Mouse (Mus musculus) embryonic stem cell, embryonic (primary cell): ENCODE results near the gene Col18a1.

Experiments used
- CTCF ChIA-PET, 4 experiments: fragments of 300-600 bp in 2 of 4; fragments of 350-600 bp in 2 of 4; sonication (Branson Sonifier 250); formaldehyde crosslinking; loops; one replicate each; lab custom pipeline; 2022; ENCODE audit warnings: inconsistent platforms in 2 of 4; lab: Charles Lee
- POLR2A ChIA-PET, 4 experiments: fragments of 300-600 bp in 2 of 4; fragments of 350-600 bp in 2 of 4; sonication (Branson Sonifier 250); formaldehyde crosslinking; loops; one replicate each; lab custom pipeline; 2022; ENCODE audit warnings: antibody characterized with exemption in 4 of 4, inconsistent platforms in 1 of 4; lab: Charles Lee

The Col18a1 gene

DNA sequence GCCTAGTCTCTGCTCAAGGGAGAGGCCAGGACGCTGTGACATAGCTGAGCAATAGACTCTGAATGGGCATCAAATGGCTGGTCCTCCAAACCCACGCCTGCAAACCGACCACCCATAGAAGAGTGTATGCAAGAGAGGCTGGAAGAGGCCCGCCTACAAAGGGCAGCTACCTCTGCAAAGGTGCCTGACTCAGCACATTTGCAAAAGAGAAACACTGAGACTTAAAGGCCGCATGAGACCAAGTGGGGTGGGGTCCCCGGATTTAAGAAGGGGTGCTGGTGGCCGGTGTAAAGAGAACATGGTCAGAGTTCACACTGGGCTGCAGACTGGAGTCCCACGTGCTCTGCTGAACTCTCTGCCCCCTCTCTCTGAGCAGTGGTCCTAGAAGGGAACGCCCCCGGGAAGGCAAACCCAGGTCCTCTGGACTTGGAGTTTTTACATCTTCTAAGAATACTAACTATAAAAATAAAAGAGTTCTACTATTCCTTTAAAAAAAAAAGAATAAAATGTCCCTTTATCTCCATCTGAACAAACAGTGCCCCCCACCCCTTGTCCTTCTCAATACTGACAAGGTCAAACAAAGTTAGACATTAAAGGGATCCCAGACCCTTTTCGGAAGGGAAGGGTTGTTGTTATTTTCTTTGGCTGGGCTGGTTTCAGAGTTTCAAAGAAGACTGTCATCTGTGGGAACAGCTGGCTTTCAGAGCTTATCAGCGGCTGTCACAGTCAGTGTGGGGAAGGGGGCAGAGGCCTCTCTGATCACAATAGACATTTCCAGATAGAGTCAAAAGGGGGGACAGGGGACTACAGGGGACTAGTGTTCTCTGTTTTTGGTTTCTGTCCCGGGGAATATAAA is 32.2 kb downstream of the Col18a1 start:
- POLR2A ChIA-PET: interaction anchor here (0.6 to 5.5 kb wide), 15 partner anchors 7 to 1193 kb away, joined by 3 to 54 read pairs (median 4); partner anchors contain the start of gene Pofut2 (in 1 of the 4)
- CTCF ChIA-PET: interaction anchor here (0.5 to 1.4 kb wide), 16 partner anchors 10 to 1248 kb away, joined by 3 to 27 read pairs (median 3); partner anchors contain the start of gene Pofut2 (in 1 of the 4)

DNA sequence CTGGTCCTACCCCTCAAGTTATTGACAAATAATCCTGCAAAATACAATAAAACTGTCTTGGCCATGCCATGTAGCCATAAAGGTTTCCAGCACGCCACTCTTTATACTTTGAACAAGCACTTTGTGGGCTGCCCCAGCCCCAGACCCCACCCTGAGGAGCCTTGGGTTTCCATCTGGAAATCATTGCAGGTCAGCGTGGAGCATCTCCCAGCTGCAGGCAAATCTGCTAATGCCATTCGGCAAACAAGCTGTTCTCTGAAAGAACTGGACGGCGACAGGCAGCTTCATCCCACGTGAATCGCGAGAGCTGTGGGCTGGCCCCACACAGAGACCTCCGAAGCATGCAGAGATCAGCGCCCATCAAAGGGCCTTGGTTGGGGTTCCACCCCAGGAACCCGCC is 34.2 kb downstream of the Col18a1 start:
- CTCF ChIA-PET: interaction anchor here (0.5 to 3.9 kb wide), 24 partner anchors 11 to 1144 kb away, joined by 3 to 87 read pairs (median 16); partner anchors contain the start of genes Pofut2 (in 2 of the 4) and Col18a1 (in 1 of the 4)

DNA sequence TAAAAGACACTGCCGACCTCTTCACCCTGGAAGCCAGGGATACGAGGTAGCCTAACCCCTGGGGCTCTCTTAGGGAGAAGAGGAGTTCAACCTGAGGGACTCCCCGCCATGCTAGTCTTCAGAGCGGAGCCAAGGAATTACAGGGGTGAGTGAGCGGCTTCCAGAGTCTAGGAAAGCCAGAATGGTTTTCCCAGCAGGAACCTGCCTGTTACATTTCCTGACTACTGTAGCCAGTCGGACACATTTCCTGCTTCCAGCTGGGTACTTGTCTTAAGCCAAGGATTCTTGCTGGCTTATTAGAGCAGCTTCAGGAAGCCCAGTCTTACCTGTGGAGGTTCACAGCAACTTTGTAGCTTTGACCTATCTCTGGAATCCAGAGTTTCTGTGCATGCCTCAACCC is 34.8 kb downstream of the Col18a1 start:
- ChIA-PET CTCF (interaction anchor here (0.5 to 3.9 kb wide), 40 partner anchors 12 to 1145 kb away, joined by 3 to 87 read pairs (median 11); partner anchors contain the start of genes Col18a1 (in 2 of the 4) and Pofut2 (in 2 of the 4)), POLR2A (interaction anchor here (0.7 to 5.5 kb wide), 29 partner anchors 10 to 490 kb away, joined by 3 to 54 read pairs (median 4); partner anchors contain the start of genes Pofut2 (in 2 of the 4), Col18a1 (in 1 of the 4) and Ube2g2 (in 1 of the 4))

More for the DNA sequence above, 34.2 kb downstream of the Col18a1 start:
- POLR2A ChIA-PET: interaction anchor here (0.8 to 5.5 kb wide), 17 partner anchors 10 to 126 kb away, joined by 3 to 54 read pairs (median 7); partner anchors contain the start of genes Pofut2 (in 2 of the 4) and Col18a1 (in 1 of the 4)

DNA sequence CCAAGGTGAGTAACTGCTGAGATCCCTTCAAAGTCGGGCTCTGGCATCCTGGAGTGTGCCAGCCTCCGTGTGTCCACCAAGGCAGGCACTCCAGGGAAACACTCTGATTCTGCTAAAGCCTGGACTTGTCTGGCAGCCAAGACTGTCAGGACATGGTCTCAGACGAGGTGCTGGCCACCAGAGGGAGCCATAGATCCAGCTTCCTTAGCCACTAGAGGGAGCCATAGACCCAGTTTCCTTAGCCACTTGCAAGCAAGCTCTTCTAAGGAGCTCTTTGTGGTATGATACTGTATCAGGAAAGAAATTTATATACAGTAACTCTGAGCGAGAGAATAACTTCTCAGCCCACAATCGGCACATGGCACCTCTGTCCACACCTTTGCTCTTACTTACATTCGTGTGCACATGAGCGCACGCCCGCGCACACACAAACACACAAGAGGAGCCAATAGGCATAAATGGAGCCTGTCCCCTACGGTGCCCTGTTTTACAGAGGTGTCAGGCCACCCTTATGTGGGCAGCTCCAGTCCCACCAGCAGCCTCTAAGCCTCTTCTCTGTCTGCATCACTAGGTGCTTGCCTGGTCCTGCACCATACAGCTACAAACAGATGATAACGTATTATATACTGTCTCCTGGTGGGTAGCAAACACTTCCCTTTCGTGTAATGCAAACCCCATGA is 35.6 kb downstream of the Col18a1 start:
- ChIA-PET CTCF (interaction anchor here (0.5 to 3.9 kb wide), 174 partner anchors 8 to 851 kb away, joined by 3 to 87 read pairs (median 4); partner anchors contain the start of genes Pofut2 (in 4 of the 4), Col18a1 (in 3 of the 4) and Col6a2 (in 1 of the 4)), POLR2A (interaction anchor here (0.5 to 5.5 kb wide), 54 partner anchors 8 to 491 kb away, joined by 3 to 54 read pairs (median 4); partner anchors contain the start of genes Pofut2 (in 3 of the 4), Col18a1 (in 1 of the 4) and Ube2g2 (in 1 of the 4))

DNA sequence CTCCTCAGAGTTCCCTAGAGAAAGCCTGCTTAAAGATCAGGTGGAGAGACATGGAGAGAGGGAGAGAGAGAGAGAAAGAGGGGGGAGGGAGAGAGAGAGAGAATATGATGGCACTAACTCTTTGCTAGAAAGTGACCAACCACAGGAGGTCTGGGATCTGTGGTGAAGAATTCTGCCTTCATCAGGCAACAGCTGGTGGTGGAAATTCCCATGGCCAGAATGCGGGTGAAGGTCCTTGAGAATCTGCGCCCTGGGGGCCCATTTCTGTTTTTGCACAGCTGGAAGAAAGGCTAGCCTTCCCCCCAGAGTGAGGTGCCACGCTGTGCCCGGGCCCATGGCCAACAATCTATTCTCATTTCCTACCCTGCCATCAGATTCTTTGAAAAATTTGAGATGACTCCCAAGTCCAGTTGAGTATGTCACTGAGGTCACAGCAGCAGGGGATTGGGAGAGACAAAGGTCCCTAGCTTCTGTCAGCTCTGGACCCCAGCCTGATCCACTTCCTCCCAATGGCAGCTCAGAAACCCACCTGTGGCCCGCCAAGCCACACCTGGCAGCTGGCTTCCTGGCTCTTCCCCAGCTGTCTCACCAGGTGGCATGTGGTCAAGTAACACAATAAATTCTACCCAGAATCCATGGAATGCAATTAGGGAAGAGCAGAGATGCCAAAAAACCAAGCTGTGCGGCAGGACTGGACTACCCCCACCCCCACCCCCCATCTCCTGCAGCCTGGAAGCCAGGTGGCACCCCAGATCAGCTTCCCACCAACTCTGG is 36.5 kb downstream of the Col18a1 start:
- CTCF ChIA-PET: interaction anchor here (0.5 to 3.9 kb wide), 122 partner anchors 9 to 850 kb away, joined by 3 to 87 read pairs (median 5); partner anchors contain the start of genes Pofut2 (in 4 of the 4), Col18a1 (in 3 of the 4) and Col6a2 (in 1 of the 4)
- POLR2A ChIA-PET: interaction anchor here (0.6 to 5.5 kb wide), 41 partner anchors 9 to 129 kb away, joined by 3 to 54 read pairs (median 4); partner anchors contain the start of genes Pofut2 (in 2 of the 4) and Col18a1 (in 1 of the 4)

DNA sequence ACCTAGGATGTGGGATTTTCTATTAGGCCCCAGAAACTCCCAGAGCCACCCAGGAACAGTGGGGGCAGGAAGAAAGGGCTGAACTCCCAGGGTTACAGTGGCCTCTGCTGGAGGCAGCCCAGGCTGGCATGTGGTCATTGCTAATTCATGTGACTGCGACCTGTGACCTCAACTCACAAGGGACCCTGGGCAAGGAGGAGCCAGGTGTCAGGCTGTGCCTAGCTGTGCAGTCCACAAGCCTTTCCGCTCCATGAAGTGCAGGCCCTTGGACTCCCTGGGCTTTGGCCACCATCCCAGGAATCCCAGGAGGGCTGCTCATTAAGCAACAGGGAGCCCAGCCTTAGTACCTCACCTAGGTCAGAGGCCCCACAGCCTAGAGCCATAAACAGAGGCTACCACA is 38.4 kb downstream of the Col18a1 start:
- CTCF ChIA-PET: interaction anchor here in 2 of 4 experiments (0.5 to 1.1 kb wide), 5 partner anchors 15 to 409 kb away, joined by 3 to 4 read pairs (median 3); partner anchors contain the start of gene Pofut2 (in 1 of the 2)

DNA sequence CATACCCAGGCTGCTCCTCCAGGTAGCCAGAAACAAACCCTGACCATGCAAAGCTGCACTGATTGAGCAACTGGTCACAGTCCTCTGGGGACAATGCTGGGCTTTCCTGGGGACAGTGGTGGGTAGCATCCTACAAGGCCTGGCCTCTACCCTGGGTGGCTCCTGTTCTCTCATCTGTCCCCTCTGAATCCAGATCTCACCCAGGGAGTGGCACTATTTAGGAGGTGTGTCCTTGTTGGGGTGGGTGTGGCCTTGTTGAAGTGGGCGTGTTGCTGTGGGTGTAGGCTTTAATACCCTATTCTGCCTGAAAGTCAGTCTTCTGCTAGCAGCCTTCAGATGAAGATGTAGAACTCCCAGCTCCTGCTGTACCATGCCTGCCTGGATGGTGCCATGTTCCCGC is 39.8 kb downstream of the Col18a1 start:
- POLR2A ChIA-PET: no interaction called here
- CTCF ChIA-PET: interaction anchor here in 1 of 4 experiments (0.9 kb wide), 1 partner anchor 124 kb away, joined by 3 read pairs; no protein-coding TSS in a partner anchor

More for the DNA sequence above, 38.4 kb downstream of the Col18a1 start:
- POLR2A ChIA-PET: interaction anchor here in 2 of 4 experiments (1.0 to 1.3 kb wide), 4 partner anchors 10 to 123 kb away, joined by 3 to 4 read pairs (median 3); no protein-coding TSS in a partner anchor

DNA sequence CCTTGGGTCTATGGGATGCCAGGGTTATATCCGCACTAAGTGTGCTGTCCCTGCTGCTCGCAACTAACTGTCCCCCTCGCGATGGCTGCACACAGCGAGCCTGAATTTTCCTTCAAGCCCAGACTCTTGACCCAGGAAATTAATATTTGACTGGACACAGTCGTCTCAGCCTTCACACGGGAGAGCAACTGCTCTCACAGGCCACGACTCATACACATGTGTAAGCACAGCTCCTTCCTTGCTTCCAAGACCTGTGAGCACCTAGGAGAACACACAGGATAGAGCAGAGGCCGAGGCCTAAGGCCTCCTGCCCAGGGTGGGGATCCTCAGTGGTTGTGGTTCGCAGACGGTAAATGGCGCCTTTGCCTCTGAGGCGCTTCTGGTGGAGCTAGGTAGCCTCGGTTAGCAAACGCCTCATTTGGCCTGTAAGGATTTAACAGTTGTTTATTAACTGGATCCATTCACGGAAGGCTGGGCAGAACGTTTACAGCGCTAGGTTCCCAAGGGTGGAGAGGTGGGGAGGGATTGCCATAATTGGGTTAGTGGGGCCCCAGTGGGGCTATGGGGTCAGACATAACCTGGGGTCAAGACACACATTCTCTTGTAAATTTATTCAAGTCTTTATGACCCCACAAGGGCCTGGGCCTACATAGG is 41.1 kb downstream of the Col18a1 start:
- ChIA-PET POLR2A (interaction anchor here in 1 of 4 experiments (0.6 to 1.5 kb wide), 2 partner anchors 61 to 138 kb away, joined by 3 read pairs; no protein-coding TSS in a partner anchor), CTCF (interaction anchor here in 2 of 4 experiments (0.7 to 1.1 kb wide), 3 partner anchors 55 to 368 kb away, joined by 3 to 5 read pairs (median 5); no protein-coding TSS in a partner anchor)

DNA sequence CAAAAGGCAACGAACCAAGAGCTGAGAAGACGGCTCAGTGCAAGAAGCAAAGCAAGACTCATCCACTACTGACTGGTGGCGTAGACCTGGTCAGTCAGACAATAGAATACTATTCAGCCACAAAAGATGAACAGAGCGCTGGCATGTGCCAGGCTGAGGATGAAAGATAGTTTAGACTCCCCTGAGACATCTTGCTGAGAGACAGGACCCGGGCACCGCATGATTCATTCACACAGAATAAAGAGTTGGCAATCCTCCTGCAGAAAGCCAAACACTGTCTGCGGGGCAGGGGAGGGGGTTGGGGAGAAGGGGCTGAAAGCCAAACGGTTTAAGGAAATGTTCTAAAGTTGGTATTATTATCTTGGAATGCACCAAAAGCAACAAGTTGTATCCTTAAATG is 42.4 kb downstream of the Col18a1 start:
- ChIA-PET POLR2A (interaction anchor here in 1 of 4 experiments (1.0 kb wide), 1 partner anchor 83 kb away, joined by 3 read pairs; no protein-coding TSS in a partner anchor), CTCF (interaction anchor here in 3 of 4 experiments (0.6 to 1.4 kb wide), 5 partner anchors 11 to 135 kb away, joined by 3 to 13 read pairs (median 3); partner anchors contain the start of gene Pofut2 (in 2 of the 3))

DNA sequence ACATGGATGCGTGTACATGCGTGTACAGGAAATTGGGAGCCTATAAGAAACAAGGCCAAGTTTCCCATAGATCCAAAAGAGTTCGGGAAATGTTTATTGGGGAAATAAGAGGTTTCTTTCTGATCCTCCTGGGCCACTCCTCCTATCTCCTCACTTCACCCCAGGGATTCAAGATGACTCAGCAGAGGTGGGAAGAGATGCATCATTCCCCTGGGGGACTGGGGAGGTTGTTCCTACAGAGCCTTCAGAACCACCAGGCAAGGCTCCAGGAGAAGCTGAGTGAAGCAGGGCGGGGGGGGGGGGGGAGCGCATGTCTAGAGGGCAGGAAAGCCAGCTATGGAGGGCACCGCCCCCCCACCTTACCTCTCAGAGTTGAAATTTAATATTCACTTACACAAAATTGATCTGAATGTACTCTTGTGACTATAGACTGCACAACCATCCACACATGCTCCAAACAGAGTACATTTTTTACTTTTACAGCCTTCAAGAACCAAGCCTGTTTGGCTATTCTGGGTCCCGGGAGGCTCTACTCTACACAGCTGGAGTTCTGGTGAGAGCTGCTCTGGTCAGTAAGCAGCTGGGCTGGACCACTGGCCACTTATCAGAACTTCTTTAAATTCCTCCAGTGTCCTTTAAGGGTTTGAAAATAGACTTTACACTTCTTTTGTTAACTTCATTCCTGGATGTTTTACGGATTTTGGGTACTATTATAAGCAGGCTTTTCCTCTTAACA is 44.9 kb downstream of the Col18a1 start:
- POLR2A ChIA-PET: interaction anchor here in 2 of 4 experiments (0.6 to 0.9 kb wide), 2 partner anchors 76 to 762 kb away, joined by 3 read pairs; no protein-coding TSS in a partner anchor

DNA sequence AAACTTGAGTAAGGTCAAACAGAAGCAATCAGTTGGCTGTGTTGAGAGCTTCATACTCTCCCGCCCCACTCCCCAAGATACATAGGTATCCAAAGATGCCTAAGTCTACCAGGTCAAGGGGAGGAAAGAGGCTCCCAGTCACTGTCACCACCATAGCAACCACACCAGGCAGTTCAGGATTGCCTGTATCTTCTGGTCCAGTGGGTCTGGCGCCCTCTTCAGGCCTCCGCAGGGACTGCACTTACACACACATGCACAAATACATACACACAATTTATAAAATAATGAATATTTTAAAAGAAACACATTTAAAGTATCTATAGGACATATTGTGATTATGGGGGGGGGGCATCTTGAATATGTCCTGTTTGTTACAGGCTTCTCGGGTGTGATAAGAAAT is 45.8 kb downstream of the Col18a1 start:
- POLR2A ChIA-PET: interaction anchor here in 1 of 4 experiments (0.8 kb wide), 1 partner anchor 553 kb away, joined by 8 read pairs; no protein-coding TSS in a partner anchor

More for the DNA sequence above, 44.9 kb downstream of the Col18a1 start:
- CTCF ChIA-PET: interaction anchor here in 2 of 4 experiments (0.7 to 0.8 kb wide), 3 partner anchors 9 to 18 kb away, joined by 3 read pairs; no protein-coding TSS in a partner anchor

DNA sequence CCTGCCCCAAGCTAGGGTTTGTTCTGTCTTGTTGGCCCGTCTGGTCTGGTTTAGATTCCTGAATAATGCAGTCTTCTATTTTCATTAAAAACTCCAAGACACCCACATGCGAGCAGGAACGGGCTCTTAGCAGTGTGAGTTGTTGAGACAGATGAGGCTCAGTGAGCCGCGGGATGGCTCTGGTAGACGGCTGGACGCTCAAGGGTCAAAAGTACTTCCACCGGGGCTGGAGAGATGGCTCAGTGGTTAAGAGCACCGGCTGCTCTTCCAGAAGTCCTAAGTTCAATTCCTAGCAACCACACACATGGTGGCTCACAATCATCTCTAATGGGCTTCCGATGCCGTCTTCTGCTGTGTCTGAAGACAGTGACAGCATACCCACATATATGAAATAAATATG is 46.9 kb downstream of the Col18a1 start:
- POLR2A ChIA-PET: interaction anchor here in 1 of 4 experiments (0.5 to 2.6 kb wide), 2 partner anchors 13 to 1198 kb away, joined by 3 to 7 read pairs; no protein-coding TSS in a partner anchor
- CTCF ChIA-PET: interaction anchor here (0.6 to 5.8 kb wide), 4 partner anchors 8 to 45 kb away, joined by 3 to 36 read pairs (median 4); no protein-coding TSS in a partner anchor

More for the DNA sequence above, 45.8 kb downstream of the Col18a1 start:
- CTCF ChIA-PET: interaction anchor here in 3 of 4 experiments (0.5 to 5.8 kb wide), 3 partner anchors 9 to 98 kb away, joined by 4 to 36 read pairs (median 5); no protein-coding TSS in a partner anchor

DNA sequence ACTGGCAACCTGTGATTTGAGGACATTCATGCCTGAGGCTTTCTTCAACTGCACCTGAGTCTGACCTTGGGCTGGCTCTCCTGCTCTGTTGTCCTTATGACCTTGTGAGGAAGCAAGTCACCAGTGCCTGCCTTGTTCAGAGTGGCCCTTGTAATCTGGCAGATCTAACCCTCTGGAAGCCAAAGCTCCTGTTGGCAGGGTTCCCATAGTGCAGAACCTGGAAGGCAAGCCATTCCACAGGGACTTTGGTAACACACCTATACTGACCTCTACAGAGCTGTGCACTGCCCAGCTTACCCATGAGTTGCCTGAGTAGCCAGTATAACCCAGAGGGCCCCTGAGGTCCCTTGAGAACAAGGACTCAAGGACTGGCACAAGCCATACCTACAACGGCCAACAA is 48.0 kb downstream of the Col18a1 start:
- POLR2A ChIA-PET: interaction anchor here in 3 of 4 experiments (0.5 to 2.6 kb wide), 8 partner anchors 9 to 75 kb away, joined by 3 to 7 read pairs (median 4); no protein-coding TSS in a partner anchor
- CTCF ChIA-PET: interaction anchor here in 3 of 4 experiments (0.8 to 5.8 kb wide), 6 partner anchors 12 to 140 kb away, joined by 3 to 36 read pairs (median 4); partner anchors contain the start of gene Pofut2 (in 1 of the 3)
